ENCODE assay signal across 9 mouse cellular contexts in the genomic region with DNA sequence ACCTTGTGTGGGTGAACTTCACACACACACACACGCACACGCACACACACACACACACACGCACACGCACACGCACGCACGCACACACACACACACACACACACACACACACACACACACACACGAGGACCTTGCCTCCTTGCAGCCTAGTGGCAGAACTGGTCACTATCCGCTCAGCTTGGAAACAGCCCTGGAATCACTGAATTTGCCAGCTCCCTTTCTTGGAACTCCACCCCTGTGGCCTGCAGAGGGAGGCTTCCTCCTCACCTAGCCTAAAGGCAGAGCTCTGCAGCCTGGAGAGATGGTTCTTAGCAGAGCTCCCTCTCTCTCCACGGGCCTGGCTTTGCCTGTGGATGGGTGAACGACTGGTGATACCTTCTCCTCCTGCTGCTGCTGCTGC. TPM values are rescaled to one million over a fixed set of nuclear protein-coding genes. Genes with fewer than 3 reads are reported as not detected.
DNase-seq lines count a peak whose midpoint lies in the region; ATAC-seq lines count a peak whose summit lies in the region.
"Had no signal": no experiment of that assay in that cellular context is flagged by ENCODE, and none has a peak within 500 bp of the region (broad histone marks: within the 10 kb centered on the region; RNA-seq: fewer than 3 reads in every experiment).

No protein-coding gene starts in this region.

- H3K9ac ChIP-seq in lung, embryonic 16.5 days (ENCODE audit: low read length), result no peak overlapping the region
- no peak overlapping the region for H3K9ac ChIP-seq in intestine, embryonic 15.5 days
- H3K9ac ChIP-seq: liver, embryonic 15.5 days had no signal

- WGBS in lung, embryonic 16.5 days, result 8% methylated on average over 6 of the region's 11 CpGs
- WGBS in embryonic facial prominence, embryonic 10.5 days, result 23% methylated on average over 11 of the region's 11 CpGs
- WGBS in intestine, embryonic 15.5 days, result 14% methylated on average over 11 of the region's 11 CpGs

- no peak for ATAC-seq in lung, embryonic 16.5 days (ENCODE audit: low read depth)
- ATAC-seq in intestine, embryonic 15.5 days, result no peak

- H3K4me3 ChIP-seq in lung, embryonic 16.5 days (ENCODE audit: low read length), result peak overlapping the region; percentile 66; the same call in 1 of the 2 replicates
- peak overlapping the region; percentile 78 for H3K4me3 ChIP-seq in embryonic facial prominence, embryonic 10.5 days
- H3K4me3 ChIP-seq in intestine, embryonic 15.5 days (replicated peaks), result peak overlapping the region; percentile 71; the same call in 1 of the 2 replicates

- H3K4me1 ChIP-seq in lung, embryonic 16.5 days (replicated peaks; ENCODE audit: control insufficient read depth, insufficient read depth, low read length), result peaks cover 8% of the 10 kb centered on the region
- peaks cover 42% of the 10 kb centered on the region for H3K4me1 ChIP-seq in embryonic facial prominence, embryonic 10.5 days
- peaks cover 16% of the 10 kb centered on the region for H3K4me1 ChIP-seq in intestine, embryonic 15.5 days (replicated peaks)
- H3K4me1 ChIP-seq: liver, embryonic 15.5 days had no signal

- H3K9me3 ChIP-seq in lung, embryonic 16.5 days (ENCODE audit: control insufficient read depth, low read length), result peaks cover 2% of the 10 kb centered on the region
- peaks cover 4% of the 10 kb centered on the region; the same call in 1 of the 2 replicates for H3K9me3 ChIP-seq in embryonic facial prominence, embryonic 10.5 days
- H3K9me3 ChIP-seq in intestine, embryonic 15.5 days, result 0 out of 2 replicates have a peak, but pooled peaks cover under 1% of the 10 kb centered on the region
- H3K9me3 ChIP-seq: liver, embryonic 15.5 days had no signal

- no peak for DNase-seq in lung, adult 18-20 months
- peak; percentile 41 for DNase-seq in embryonic facial prominence, embryonic 10.5 days (ENCODE audit: low spot score)
- peak; percentile 65 for DNase-seq in retina, embryonic 14.5 days (ENCODE audit: low spot score)
- no peak for DNase-seq in thymus, postnatal 0 days (ENCODE audit: low spot score)
- DNase-seq in adrenal gland, adult 8-10 months, result no peak
- DNase-seq in gastrocnemius, postnatal 14 days, result no peak

- peaks cover 30% of the 10 kb centered on the region for H3K27me3 ChIP-seq in lung, embryonic 16.5 days (ENCODE audit: control insufficient read depth, insufficient read depth, low read depth, low read length)
- peaks cover 62% of the 10 kb centered on the region for H3K27me3 ChIP-seq in embryonic facial prominence, embryonic 10.5 days (replicated peaks; ENCODE audit: low read depth, poor library complexity, severe bottlenecking)
- peaks cover 29% of the 10 kb centered on the region for H3K27me3 ChIP-seq in intestine, embryonic 15.5 days (replicated peaks)

- intact Hi-C loops in gastrocnemius, postnatal 14 days (cut with DNase I; ENCODE audit: low total_unique reads), result no loop called here

- no peaks in the 10 kb centered on the region for H3K36me3 ChIP-seq in lung, embryonic 16.5 days (ENCODE audit: control insufficient read depth, insufficient read depth, low read length)
- no peaks in the 10 kb centered on the region for H3K36me3 ChIP-seq in embryonic facial prominence, embryonic 10.5 days (replicated peaks)
- H3K36me3 ChIP-seq in intestine, embryonic 15.5 days, result no peaks in the 10 kb centered on the region
- H3K36me3 ChIP-seq: liver, embryonic 15.5 days had no signal

- peak overlapping the region; percentile 99; the same call in 1 of the 2 replicates for H3K4me2 ChIP-seq in lung, embryonic 16.5 days (ENCODE audit: low read depth, low read length)
- peak overlapping the region; percentile 100 for H3K4me2 ChIP-seq in intestine, embryonic 15.5 days (replicated peaks)

- no peak overlapping the region for H3K27ac ChIP-seq in lung, embryonic 16.5 days (ENCODE audit: low read length)
- no peak overlapping the region for H3K27ac ChIP-seq in embryonic facial prominence, embryonic 10.5 days (replicated peaks)
- H3K27ac ChIP-seq in intestine, embryonic 15.5 days, result no peak overlapping the region
- H3K27ac ChIP-seq: liver, embryonic 15.5 days had no signal

RNA-seq across cellular contexts. Expression of a gene that starts 1.7 kb away (rescaled TPM):
- polyA plus RNA-seq in lung, embryonic 16.5 days (2015; fragmentation: Nextera tagmentation; extraction: Ambion mirVana), result 7.0 and 7.2 TPM in 2 replicates
- polyA plus RNA-seq in embryonic facial prominence, embryonic 10.5 days (2016; fragmentation: Nextera tagmentation; extraction: Ambion mirVana), result 2.9 and 4.0 TPM in 2 replicates
- 2.6 and 2.9 TPM in 2 replicates for polyA plus RNA-seq in intestine, embryonic 15.5 days (2015; fragmentation: Nextera tagmentation; extraction: Ambion mirVana)
- 17.7 and 17.9 TPM in 2 replicates for polyA plus RNA-seq in thymus, postnatal 0 days (2015; fragmentation: Nextera tagmentation; extraction: Ambion mirVana)
- total RNA-seq in adrenal gland, adult 8-10 months (2022), result 1 to 10 TPM; 4.6 to 8.2 (median 6.8) TPM
- 1 to 10 TPM; 3.7 to 4.6 TPM for total RNA-seq in gastrocnemius, postnatal 14 days (2021)

Comparison
In these comparisons a context has a peak if more than half of its experiments do, and no peak if none do; other contexts are left out.
1. DNase-seq: peak in embryonic facial prominence, embryonic 10.5 days (single experiment) and retina, embryonic 14.5 days (single experiment); none in lung, adult 18-20 months (0 of 2), thymus, postnatal 0 days (single experiment), adrenal gland, adult 8-10 months (single experiment) and gastrocnemius, postnatal 14 days (single experiment).
2. Peak in every context shown above with its lines, with median percentiles within 50 percentile points of each other: H3K4me3 ChIP-seq.